In the genomic region with DNA sequence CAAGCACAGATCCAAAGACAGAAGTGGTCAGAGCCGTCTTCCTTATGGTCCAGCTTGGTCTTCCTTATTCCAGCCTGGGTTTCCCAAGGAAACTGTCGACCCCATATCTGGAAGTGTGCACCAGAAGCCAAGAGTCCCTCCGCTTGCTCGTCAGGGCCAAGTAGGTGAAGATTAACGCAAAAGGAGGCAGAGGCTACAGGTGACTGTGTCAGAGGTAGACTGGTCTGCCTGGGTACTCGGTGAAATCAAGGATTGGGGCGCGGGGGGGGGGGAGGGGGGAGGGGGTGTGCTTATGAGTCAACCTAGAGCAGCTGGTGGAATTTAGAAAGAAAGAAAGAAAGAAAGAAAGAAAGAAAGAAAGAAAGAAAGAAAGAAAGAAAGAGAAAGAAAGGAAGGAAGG, we compare ENCODE assay signal across 1 mouse cellular context.
TF ChIP-seq lines count a peak whose summit lies in the region.

No protein-coding gene starts in this region.

TF ChIP-seq in MEL, 35 proteins besides CTCF, POLR2A, EP300 and RAD21 (continued from another document):
- no peak for TF ChIP-seq POLR2AphosphoS2 (IDR thresholded peaks at IDR 0.05; ENCODE audit: low read length)
- no peak for TF ChIP-seq GABPA (IDR thresholded peaks at IDR 0.05; ENCODE audit: low read depth, low read length)
- TF ChIP-seq ZKSCAN1 (IDR thresholded peaks at IDR 0.05; ENCODE audit: low read depth, low read length): no peak
- TF ChIP-seq MAZ (IDR thresholded peaks at IDR 0.05; ENCODE audit: low read depth, low read length): no peak
- TF ChIP-seq BHLHE40 (IDR thresholded peaks at IDR 0.05; ENCODE audit: borderline replicate concordance, low read depth, low read length): no peak
- TF ChIP-seq KAT2A (conservative IDR thresholded peaks at IDR 0.05; ENCODE audit: low read depth, low read length): no peak
- no peak for TF ChIP-seq USF2 (IDR thresholded peaks at IDR 0.05; ENCODE audit: borderline replicate concordance in 1 of 2, insufficient read depth in 1 of 2, low read depth in 1 of 2, low read length in 2 of 2)
- no peak for TF ChIP-seq POLR2AphosphoS5 (IDR thresholded peaks at IDR 0.05; ENCODE audit: borderline replicate concordance, low read depth, low read length)
- TF ChIP-seq NRF1 (IDR thresholded peaks at IDR 0.05; ENCODE audit: insufficient read depth, low read depth, low read length, poor library complexity, severe bottlenecking): no peak
- TF ChIP-seq ETS1 (IDR thresholded peaks at IDR 0.05; ENCODE audit: low read depth, low read length): no peak
- no peak for TF ChIP-seq ELF1 (IDR thresholded peaks at IDR 0.05; ENCODE audit: low read depth, low read length)
- no peak for TF ChIP-seq SIN3A (IDR thresholded peaks at IDR 0.05; ENCODE audit: low read length)
- no peak for TF ChIP-seq E2F4 (IDR thresholded peaks at IDR 0.05; ENCODE audit: borderline replicate concordance, low read depth, low read length)
- TF ChIP-seq JUND (IDR thresholded peaks at IDR 0.05; ENCODE audit: low read depth, low read length): no peak
- TF ChIP-seq MYC (IDR thresholded peaks at IDR 0.05; ENCODE audit: low read depth, low read length): no peak
- no peak for TF ChIP-seq USF1 (IDR thresholded peaks at IDR 0.05; ENCODE audit: low read depth, low read length)
